Mouse (Mus musculus): ENCODE measurements around the gene Hivep3.

Hivep3 gene

DNA sequence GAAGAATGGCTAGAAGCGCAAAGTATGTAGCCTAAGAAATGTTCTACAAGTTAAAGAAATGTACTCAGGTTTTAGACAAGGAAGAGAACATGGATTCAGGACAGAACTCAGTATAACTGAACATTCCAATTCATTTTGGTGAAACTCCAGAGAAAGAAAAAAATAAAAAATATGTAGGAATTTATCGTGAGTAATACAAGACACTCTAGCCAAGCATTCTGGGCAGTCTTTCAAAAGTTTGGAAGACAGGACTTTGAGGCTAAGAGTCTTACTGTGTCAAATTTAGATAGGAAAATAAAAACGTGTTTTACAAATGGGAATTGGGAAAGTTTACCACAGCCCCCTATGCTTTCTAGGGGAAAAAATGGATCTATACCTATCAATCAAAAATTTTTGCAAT is 350.1 kb downstream of the Hivep3 start:
- DNase-seq (ENCODE audit: low spot score in 2 of 2) = no peak

- no peak for DNase-seq (ENCODE audit: low spot score in 2 of 2)
These were observed 356.0 kb downstream of the Hivep3 start for GRCm38 (mm10) chr4:120089536-120089935.

- no peak for DNase-seq (ENCODE audit: low spot score in 2 of 2)
These were observed 358.6 kb downstream of the Hivep3 start for GRCm38 (mm10) chr4:120091997-120092783.

DNA sequence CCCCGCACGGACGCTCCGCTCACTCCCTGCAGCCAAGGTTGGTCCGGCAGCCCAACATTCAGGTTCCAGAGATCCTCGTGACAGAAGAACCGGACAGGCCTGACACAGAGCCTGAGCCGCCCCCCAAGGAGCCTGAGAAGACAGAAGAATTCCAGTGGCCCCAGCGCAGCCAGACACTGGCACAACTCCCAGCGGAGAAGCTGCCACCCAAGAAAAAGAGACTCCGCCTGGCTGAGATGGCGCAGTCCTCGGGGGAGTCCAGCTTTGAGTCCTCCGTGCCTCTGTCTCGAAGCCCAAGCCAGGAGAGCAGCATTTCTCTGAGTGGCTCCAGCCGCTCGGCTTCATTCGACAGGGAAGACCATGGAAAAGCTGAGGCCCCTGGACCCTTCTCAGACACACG is 363.4 kb downstream of the Hivep3 start:
- no peak for DNase-seq (ENCODE audit: low spot score in 2 of 2)

DNA sequence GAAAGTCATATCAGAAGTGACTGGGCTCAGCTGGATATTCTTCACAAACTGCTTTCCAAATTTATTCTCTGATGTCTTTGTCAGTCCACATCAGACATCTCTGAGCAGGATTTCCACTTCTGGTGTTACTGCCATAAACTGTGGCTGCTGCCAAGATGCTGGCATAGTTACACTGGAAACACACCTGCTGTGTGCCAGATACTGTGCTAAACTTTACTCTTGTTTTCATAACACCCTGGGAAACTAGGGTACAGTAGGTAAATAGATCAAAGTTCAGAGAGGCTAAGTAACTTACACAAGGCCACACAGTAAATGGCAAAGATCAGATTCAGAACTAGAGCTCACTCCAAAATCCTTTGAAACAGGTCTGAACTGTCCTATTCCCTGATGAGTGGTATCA is 367.6 kb downstream of the Hivep3 start:
- DNase-seq (ENCODE audit: low spot score in 2 of 2) = no peak

GRCm38 (mm10) chr4:120104599-120104998 is 371.0 kb downstream of the Hivep3 start:
- peak in 1 of 2 experiments; percentile 67 for DNase-seq (ENCODE audit: low spot score in 2 of 2)

DNA sequence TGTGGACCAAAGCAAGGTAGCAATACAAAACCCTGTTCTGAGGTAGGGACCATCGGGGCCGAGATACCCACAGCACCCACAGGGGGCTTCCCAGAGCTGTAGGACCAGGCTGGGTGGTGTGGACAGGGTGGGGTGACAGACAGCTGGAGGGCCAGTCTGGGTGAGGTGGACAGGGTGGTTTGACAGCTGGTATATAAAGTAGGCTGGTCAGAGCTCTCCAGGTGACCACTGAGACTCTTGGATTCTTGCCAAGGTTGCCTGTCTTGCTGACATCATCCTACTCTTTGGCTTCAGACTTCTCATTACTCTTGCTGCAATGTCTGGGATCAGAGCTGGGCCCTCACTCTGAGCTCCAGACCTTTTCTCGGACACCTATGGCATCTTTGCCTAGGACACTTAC is 372.8 kb downstream of the Hivep3 start:
- no peak for DNase-seq (ENCODE audit: low spot score in 2 of 2)

- DNase-seq (ENCODE audit: low spot score in 2 of 2) = no peak
These were observed 374.2 kb downstream of the Hivep3 start for GRCm38 (mm10) chr4:120107787-120108186.

GRCm38 (mm10) chr4:120115516-120115915 is 381.9 kb downstream of the Hivep3 start:
- no peak for DNase-seq (ENCODE audit: low spot score in 2 of 2)

DNA sequence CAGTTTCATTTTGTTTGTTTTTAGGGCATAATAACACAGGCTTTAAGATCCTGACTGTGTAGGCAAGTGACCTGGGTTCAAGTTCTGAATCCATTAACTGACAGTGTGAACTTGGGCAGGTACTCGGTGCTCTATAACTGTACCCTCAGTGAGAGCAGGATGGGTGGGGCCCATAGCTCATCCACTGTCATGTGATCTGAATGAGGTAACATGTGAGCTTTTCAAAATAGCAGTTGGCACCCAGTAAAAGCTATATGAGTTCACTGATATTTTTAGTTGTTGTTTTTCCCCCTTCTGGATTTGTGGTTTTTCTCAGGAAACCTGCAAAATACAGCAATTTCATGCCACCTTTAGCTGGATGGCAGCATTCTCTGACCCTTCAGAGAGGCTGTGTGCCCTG is 382.7 kb downstream of the Hivep3 start:
- DNase-seq (ENCODE audit: low spot score in 2 of 2) = no peak

- no peak for DNase-seq (ENCODE audit: low spot score in 2 of 2)
These were observed 386.7 kb downstream of the Hivep3 start for GRCm38 (mm10) chr4:120120276-120120675.

GRCm38 (mm10) chr4:120124656-120125055 is 391.1 kb downstream of the Hivep3 start:
- DNase-seq (ENCODE audit: low spot score in 2 of 2) = no peak

DNA sequence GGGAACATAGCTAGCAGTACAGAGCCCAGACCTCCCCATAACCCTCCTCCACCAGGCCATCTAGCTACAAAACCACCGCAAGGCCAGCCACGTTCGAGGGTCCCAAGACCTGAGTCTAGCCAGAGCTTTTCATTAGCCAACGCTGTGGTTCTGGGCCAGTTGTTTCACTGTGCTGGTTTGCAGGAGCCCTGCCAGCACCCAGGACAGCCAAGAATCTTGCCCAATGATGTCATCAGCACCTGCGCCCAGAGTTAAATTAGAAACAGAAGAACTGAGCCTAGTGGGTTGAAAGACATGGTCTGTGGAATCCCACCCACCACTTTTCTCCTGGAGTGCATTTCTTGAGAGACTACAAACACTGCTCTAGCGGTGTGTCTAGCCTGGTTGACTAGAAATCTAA is 392.5 kb downstream of the Hivep3 start:
- DNase-seq (ENCODE audit: low spot score in 2 of 2) = no peak

DNA sequence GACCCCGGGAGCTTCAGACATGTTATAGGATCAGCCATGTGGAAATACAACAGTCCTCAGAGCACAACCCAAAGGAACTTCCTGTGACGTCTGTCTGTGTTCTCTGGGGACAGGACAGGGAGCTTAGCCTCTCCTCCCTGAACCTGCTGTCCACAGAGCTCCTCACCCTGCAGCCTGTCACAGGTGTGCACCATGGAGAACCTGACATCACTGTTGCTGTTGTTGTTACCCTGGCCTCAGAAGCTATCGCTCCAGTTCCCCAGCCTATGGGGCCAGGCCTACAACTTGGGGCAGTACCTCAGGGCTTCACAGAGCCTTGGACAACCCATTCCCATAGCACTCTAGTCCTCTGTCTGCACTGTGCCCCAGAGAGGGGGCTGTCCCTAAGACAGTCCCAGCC is 393.7 kb downstream of the Hivep3 start:
- no peak for DNase-seq (ENCODE audit: low spot score in 2 of 2)

GRCm38 (mm10) chr4:120128033-120128432 is 394.4 kb downstream of the Hivep3 start:
- no peak for DNase-seq (ENCODE audit: low spot score in 2 of 2)

DNA sequence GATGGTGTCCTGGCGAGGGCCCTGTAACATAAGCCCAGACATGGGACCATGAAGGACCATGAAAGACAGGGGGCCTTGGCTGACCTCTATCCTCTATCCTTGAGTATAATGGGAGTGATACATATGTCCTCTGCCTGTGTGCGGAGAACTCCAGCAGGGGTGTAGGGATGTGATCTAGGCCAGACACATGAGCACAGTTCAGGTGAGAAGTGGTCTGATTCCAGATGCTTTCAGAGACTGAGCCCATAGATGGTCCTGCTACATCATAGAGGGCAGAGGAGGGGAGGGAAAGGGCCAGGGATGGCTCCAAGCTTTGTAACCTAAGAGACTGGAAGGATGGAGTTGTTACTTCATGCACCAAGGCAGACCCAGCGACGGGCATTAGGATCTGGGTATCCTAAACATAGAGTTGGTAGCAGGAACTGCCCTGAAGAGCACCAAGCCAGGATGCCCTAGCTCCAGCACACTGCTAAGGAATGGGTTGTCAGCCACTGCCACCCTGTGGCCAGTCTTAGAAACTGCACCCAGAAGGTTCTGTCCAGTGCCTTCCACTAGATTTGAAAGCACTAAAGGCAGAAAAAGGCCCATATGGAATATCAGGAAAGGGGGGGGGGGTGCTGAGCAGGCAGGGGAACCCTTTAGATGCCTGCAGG is 395.8 kb downstream of the Hivep3 start:
- DNase-seq (ENCODE audit: low spot score in 2 of 2) = peak in 1 of 2 experiments; percentile 66

DNA sequence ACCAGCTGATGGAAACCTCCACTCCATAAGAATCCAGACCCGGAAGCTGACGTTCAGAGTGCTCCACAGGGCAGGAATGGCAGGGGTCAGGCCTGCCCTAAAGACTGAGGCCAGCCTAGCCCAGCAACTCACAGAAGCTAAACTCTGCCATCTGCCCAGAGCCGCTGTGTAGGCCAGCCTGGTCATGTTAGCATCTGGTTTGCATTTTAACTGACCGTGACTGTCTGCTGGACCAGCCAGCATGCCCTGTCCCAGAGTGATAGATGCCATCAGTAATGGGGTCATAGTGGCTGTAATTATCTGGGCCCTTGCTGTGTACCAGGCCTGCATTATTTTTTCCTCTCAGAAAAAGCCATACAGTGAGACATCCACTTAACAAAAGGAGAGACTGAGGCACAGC is 397.3 kb downstream of the Hivep3 start:
- DNase-seq (ENCODE audit: low spot score in 2 of 2) = no peak

DNA sequence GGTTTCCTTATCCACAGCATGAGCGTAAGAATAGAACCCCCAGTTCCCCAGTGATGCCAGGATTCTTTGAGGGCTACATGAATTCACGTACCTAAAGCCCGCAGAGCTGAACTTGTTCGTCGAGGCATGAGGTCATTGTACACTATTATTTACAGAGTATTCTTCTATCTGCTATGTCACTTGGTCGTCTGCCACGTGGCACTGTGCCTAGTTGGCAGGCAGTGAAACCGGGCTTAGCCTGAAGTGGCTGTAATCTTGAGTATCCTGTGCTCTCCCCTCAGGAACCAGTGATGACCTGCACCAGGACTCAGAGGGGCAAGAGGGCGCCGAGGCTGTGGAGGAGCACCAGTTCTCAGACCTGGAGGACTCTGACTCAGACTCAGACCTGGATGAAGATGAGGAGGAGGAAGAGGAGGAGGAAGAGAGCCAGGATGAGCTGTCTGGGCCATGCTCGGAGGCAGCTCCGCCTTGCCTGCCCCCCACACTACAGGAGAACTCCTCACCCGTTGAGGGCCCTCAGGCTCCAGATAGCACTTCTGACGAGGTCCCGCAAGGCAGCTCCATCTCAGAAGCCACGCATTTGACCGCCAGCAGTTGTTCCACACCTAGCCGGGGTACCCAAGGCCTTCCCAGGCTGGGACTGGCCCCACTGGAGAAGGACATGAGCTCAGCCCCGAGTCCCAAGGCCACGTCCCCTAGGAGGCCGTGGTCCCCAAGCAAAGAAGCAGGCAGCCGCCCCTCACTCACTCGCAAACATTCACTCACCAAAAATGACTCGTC is 398.0 kb downstream of the Hivep3 start:
- no peak for DNase-seq (ENCODE audit: low spot score in 2 of 2)

DNA sequence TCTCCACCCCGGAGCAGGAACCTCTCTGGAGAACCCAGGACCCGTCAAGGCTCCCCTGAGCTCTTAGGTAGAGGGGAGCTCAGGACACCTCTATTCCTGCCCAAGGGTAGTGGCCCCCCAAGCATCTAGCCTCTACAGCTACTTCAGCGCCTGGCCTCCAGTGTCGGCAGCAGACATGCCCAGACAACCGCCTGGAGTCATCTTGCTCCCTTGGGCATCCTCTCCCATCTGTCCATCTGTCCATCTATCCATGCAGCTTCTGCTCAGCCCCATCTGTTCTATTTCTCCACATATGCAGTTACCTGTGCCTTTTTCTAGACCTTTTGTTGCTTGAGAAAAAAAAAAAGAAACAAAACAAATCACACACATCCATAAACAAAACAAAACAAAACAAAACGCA is 400.6 kb downstream of the Hivep3 start:
- no peak for DNase-seq (ENCODE audit: low spot score in 2 of 2)

DNA sequence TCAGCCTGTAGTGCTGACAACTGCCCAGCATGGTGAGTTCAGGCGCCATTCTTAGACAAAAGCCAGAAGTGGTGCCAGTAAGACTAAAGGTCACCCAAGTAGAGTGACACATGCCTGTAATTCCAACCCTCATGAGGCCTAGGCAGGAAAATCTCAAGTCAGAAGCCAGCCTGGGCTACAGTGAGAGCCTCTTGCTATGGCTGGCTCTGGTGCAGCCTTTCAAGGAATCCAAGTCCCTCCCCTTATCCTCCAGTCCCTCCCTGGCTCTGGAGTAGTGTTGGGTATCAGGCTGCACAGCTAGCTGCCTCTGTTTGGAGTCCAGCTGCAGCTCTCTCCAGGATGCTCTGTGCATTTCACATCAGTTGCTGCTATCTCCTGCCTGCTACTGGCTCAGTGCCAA is 408.2 kb downstream of the Hivep3 start:
- DNase-seq (ENCODE audit: low spot score in 2 of 2) = no peak

DNA sequence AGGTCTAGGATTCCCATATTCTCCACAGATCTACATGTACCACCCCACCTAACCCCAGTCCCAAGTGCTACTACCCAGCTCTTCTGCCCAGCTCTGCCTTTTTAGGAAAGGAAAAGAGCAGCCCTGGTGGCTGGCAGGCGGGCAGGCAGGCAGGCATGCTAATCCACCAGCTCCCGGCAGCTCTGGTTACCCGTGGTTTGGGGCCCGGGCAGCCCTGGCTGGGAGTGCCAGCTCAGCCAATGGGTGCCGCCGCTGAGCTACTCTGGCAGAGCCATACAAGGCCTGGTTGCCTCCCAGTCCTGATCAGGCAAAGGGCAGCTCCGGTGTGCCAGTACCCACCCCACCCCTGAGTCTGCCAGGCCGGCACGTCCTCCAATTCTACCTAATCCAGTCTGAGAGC is 409.3 kb downstream of the Hivep3 start:
- DNase-seq (ENCODE audit: low spot score in 2 of 2) = no peak

GRCm38 (mm10) chr4:120144343-120144742 is 410.8 kb downstream of the Hivep3 start:
- no peak for DNase-seq (ENCODE audit: low spot score in 2 of 2)

DNA sequence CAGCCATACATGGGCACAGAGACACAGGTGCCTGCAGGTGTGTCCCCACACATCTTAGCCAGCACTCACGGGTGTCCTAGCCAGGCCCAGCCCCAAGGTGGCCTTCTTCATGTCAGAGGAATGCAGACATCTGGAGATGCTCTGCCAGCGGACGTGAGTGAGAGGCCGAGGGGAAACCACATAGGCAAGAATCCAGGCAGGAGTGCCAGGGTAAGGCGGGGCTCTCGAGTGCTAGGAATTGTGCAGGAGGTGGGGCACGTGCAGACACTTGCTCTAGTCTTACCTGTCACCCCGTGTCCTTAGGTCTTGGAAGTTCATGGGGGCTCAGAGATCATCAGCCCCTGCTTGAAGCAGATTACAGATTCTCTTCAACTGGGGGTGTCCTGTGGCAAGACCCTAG is 412.3 kb downstream of the Hivep3 start:
- no peak for DNase-seq (ENCODE audit: low spot score in 2 of 2)

Measured in frontal cortex, postnatal 10 days (tissue).